Mouse (Mus musculus): Measurements from ENCODE around the gene Wbp2.

- TF ChIP-seq CTCF (IDR thresholded peaks at IDR 0.05; ENCODE audit: low read depth) (no peak), EP300 (IDR thresholded peaks at IDR 0.05; ENCODE audit: low read depth) (no peak)
Observed at GRCm38 (mm10) chr11:116030898-116031845, 55.6 kb downstream of the Wbp2 start.
